In the genomic region with DNA sequence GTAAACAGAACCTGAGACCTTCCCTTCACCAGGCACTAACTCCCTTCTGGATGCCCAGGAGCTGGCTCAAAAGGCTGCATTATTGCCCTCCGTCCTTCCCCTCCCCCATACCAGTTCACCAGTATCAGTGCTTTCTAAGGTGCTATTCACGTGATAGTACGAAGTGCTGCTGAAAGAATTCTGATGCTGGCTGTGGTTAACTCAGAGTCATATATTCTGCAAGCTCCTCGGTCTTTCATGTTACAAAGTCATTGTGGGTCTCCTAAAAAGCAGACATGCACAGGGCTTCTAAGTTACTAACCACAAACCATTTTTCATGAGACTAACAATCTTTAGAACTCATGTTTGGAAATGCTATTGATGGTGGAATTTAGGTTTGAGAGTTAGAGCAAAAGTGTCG, we compare ENCODE assay signal across 24 mouse cellular contexts. TPM values are rescaled to one million over a fixed set of nuclear protein-coding genes. Genes with fewer than 3 reads are reported as not detected.
DNase-seq lines count a peak whose midpoint lies in the region; TF ChIP-seq lines count a peak whose summit lies in the region.
"Had no signal": no experiment of that assay in that cellular context is flagged by ENCODE, and none has a peak within 500 bp of the region (broad histone marks: within the 10 kb centered on the region; RNA-seq: fewer than 3 reads in every experiment).

No protein-coding gene starts in this region.

- no peak overlapping the region for H3K4me3 ChIP-seq in spleen, adult 2 months (ENCODE audit: extremely low read depth, insufficient read depth, insufficient read length)
- H3K4me3 ChIP-seq: forebrain, embryonic 10.5 days; forebrain, embryonic 13.5 days; heart, embryonic 12.5 days; heart, embryonic 15.5 days; hindbrain, embryonic 10.5 days; hindbrain, embryonic 13.5 days had no signal

- peak overlapping the region; percentile 14; the same call in 1 of the 2 replicates for H3K27ac ChIP-seq in spleen, adult 2 months (ENCODE audit: insufficient read depth, low read length)
- H3K27ac ChIP-seq: forebrain, embryonic 10.5 days; forebrain, embryonic 13.5 days; heart, embryonic 15.5 days; hindbrain, embryonic 10.5 days; hindbrain, embryonic 13.5 days had no signal

- 75% methylated on average over 5 of the region's 5 CpGs for WGBS in spleen, adult 2 months

- H3K27me3 ChIP-seq in spleen, adult 2 months (ENCODE audit: control insufficient read depth, insufficient read depth, low read length): no peaks in the 10 kb centered on the region
- H3K27me3 ChIP-seq: CH12.LX; forebrain, embryonic 13.5 days; heart, embryonic 12.5 days; heart, embryonic 15.5 days; hindbrain, embryonic 13.5 days had no signal

- peaks cover 21% of the 10 kb centered on the region for H3K36me3 ChIP-seq in spleen, adult 2 months (ENCODE audit: control insufficient read depth, insufficient read depth, low read length)

- H3K4me1 ChIP-seq in spleen, adult 2 months (ENCODE audit: control insufficient read depth, insufficient read depth, insufficient read length): peaks cover 6% of the 10 kb centered on the region; the same call in 1 of the 2 replicates
- H3K4me1 ChIP-seq: forebrain, embryonic 10.5 days; forebrain, embryonic 13.5 days; hindbrain, embryonic 10.5 days; hindbrain, embryonic 13.5 days had no signal

- no peak for DNase-seq in spleen, adult 2 months (ENCODE audit: low read depth in 1 of 2, low spot score in 2 of 2)
- no peak for DNase-seq in spleen, postnatal 36 days (ENCODE audit: low spot score in 2 of 2)
- peak; percentile 28 for DNase-seq in thymus, postnatal 25 days
- DNase-seq in thymus, postnatal 14 days: no peak
- peak; percentile 77 for DNase-seq in T-cell, adult 2 months (ENCODE audit: low spot score)
- peak; percentile 37 to 52 for DNase-seq in natural killer cell, adult 2 months (ENCODE audit: low spot score in 2 of 2)
- no peak for DNase-seq in left cerebral cortex, adult 18-20 months (ENCODE audit: low spot score in 2 of 2)
- no peak for DNase-seq in adipocyte (ENCODE audit: low spot score)
- DNase-seq: adrenal gland, postnatal 10 days; adrenal gland, postnatal 36 days; cerebellum, adult 18-20 months; cerebellum, adult 9-10 months; cerebellum, postnatal 14 days; gastrocnemius, postnatal 10 days; gastrocnemius, postnatal 36 days; heart, postnatal 10 days; heart, postnatal 36 days had no signal

- no peak for TF ChIP-seq POLR2A in spleen, adult 2 months (IDR thresholded peaks at IDR 0.05; ENCODE audit: low read depth, low read length)

- no peak for TF ChIP-seq CTCF in spleen, adult 2 months (IDR thresholded peaks at IDR 0.05; ENCODE audit: extremely low read depth, insufficient read depth, insufficient read length, insufficient replicate concordance)

RNA-seq across cellular contexts. Expression of a gene that starts 19.6 kb away (rescaled TPM):
- polyA plus RNA-seq in spleen, adult 2 months (2012; rRNA removed): 20.9 and 23.2 TPM in 2 replicates
- total RNA-seq in left cerebral cortex, adult 18-20 months (2021): 1 to 10 TPM; 3.5 to 3.9 TPM

Comparison
In these comparisons a context has a peak if more than half of its experiments do, and no peak if none do; other contexts are left out.
1. DNase-seq: peak in thymus, postnatal 25 days (single experiment), T-cell, adult 2 months (single experiment) and natural killer cell, adult 2 months (2 of 2); none in spleen, adult 2 months (0 of 2), spleen, postnatal 36 days (0 of 2), thymus, postnatal 14 days (single experiment), left cerebral cortex, adult 18-20 months (0 of 2) and adipocyte (single experiment).